Comparison of ENCODE assay signal across 7 mouse cellular contexts in the genomic region with DNA sequence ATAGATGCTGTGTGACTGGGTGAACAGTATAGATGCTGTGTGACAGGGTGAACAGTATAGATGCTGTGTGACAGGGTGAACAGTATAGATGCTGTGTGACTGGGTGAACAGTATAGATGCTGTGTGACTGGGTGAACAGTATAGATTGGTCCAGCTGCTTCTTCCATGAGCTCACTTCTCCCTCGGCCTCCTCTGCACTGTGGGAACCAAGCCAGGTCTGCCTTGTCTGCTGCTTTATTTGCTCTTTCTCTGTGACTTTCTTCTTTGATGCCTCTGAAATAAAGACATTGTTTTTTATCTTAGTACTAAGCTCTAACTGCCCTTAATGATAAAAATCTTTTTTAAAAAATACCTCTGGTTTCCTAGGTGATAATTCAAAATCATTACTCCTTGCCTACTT.
"Had no signal": no experiment of that assay in that cellular context is flagged by ENCODE, and none has a peak within 500 bp of the region (broad histone marks: within the 10 kb centered on the region; RNA-seq: fewer than 3 reads in every experiment).

No protein-coding gene starts in this region.

- DNase-seq: liver, postnatal 0 days; lung, adult 2 months; lung, postnatal 14 days; lung, postnatal 36 days; thymus, adult 2 months; thymus, postnatal 25 days; thymus, postnatal 4 days had no signal
